In genomic region chr6:116044039-116044438, GRCm38 (mm10) we compare ENCODE assay signal across 19 mouse cellular contexts. TPM values are rescaled to one million over a fixed set of nuclear protein-coding genes. Genes with fewer than 3 reads are reported as not detected.
DNase-seq lines count a peak whose midpoint lies in the region; ATAC-seq and TF ChIP-seq lines count a peak whose summit lies in the region.
"Had no signal": no experiment of that assay in that cellular context is flagged by ENCODE, and none has a peak within 500 bp of the region (broad histone marks: within the 10 kb centered on the region; RNA-seq: fewer than 3 reads in every experiment).

No protein-coding gene starts in this region.

- no peaks in the 10 kb centered on the region for H3K27me3 ChIP-seq in heart, embryonic 14.5 days (ENCODE audit: control insufficient read depth, insufficient read depth, low read length)
- no peaks in the 10 kb centered on the region for H3K27me3 ChIP-seq in heart, embryonic 11.5 days (ENCODE audit: control insufficient read depth, insufficient read depth, low read length)
- H3K27me3 ChIP-seq in Patski, result no peaks in the 10 kb centered on the region
- H3K27me3 ChIP-seq: megakaryocyte, embryonic 14.5 days had no signal

- peaks cover 9% of the 10 kb centered on the region; the same call in 1 of the 2 replicates for H3K36me3 ChIP-seq in heart, embryonic 14.5 days (ENCODE audit: control insufficient read depth, insufficient read depth, low read length)
- peaks cover 6% of the 10 kb centered on the region; the same call in 1 of the 2 replicates for H3K36me3 ChIP-seq in heart, embryonic 11.5 days (ENCODE audit: control insufficient read depth, insufficient read depth, low read length)

- peaks cover 6 to 37% of the 10 kb centered on the region in 2 experiments for H3K4me1 ChIP-seq in heart, embryonic 14.5 days (ENCODE audit: control insufficient read depth in 2 of 2, insufficient read depth in 2 of 2, low read length in 2 of 2)
- peaks cover 13% of the 10 kb centered on the region for H3K4me1 ChIP-seq in heart, embryonic 11.5 days (ENCODE audit: control insufficient read depth, insufficient read depth, low read length)
- H3K4me1 ChIP-seq: embryonic facial prominence, embryonic 10.5 days had no signal

- H3K9me3 ChIP-seq in heart, embryonic 14.5 days (ENCODE audit: control insufficient read depth, low read length), result peaks cover 4% of the 10 kb centered on the region; the same call in 1 of the 2 replicates
- peaks cover 4% of the 10 kb centered on the region for H3K9me3 ChIP-seq in heart, embryonic 11.5 days (replicated peaks; ENCODE audit: control insufficient read depth, low read length)

- CTCF ChIA-PET in Patski (lab: Charles Lee), result interaction anchor here (0.8 to 1.6 kb wide), 3 partner anchors 11 to 23 kb away, joined by 3 to 4 read pairs (median 3); no protein-coding TSS in a partner anchor

- no peak overlapping the region for H3K4me3 ChIP-seq in heart, embryonic 14.5 days (ENCODE audit: control insufficient read depth in 1 of 2, insufficient read depth in 1 of 2, low read depth in 1 of 2, low read length in 2 of 2)
- no peak overlapping the region for H3K4me3 ChIP-seq in heart, embryonic 11.5 days (ENCODE audit: low read depth, low read length)
- H3K4me3 ChIP-seq in left cerebral cortex, adult 2 months, result no peak overlapping the region
- H3K4me3 ChIP-seq: embryonic facial prominence, embryonic 10.5 days; megakaryocyte, embryonic 14.5 days had no signal

- peak overlapping the region in 1 of 2 experiments; percentile 55; a peak in 3 of 4 replicates for H3K27ac ChIP-seq in heart, embryonic 14.5 days (replicated peaks in 1 of 2; ENCODE audit: control insufficient read depth in 1 of 2, insufficient read depth in 1 of 2, low read depth in 2 of 2, low read length in 2 of 2)
- H3K27ac ChIP-seq in heart, embryonic 11.5 days (ENCODE audit: low read depth, low read length), result no peak overlapping the region
- peak overlapping the region; percentile 55; the same call in 1 of the 2 replicates for H3K27ac ChIP-seq in left cerebral cortex, adult 2 months
- H3K27ac ChIP-seq: embryonic facial prominence, embryonic 10.5 days; kidney, postnatal 0 days had no signal

- ATAC-seq in heart, embryonic 14.5 days (ENCODE audit: insufficient number of reproducible peaks, insufficient read depth, low FRiP score, low read depth), result no peak
- no peak for ATAC-seq in heart, embryonic 11.5 days (replicated peaks; ENCODE audit: insufficient number of reproducible peaks, low FRiP score, low TSS enrichment)
- peak; percentile 21 for ATAC-seq in Patski
- ATAC-seq: liver, postnatal 0 days had no signal

- in situ Hi-C loops in Patski (cut with MboI; ENCODE audit: low pct_unique_long_range_greater_than_20kb), result loop anchor here (25.0 kb wide), 1 partner anchor 518 kb away; the partner anchor contains the start of genes Gm5580 and Olfr214

- no peak for TF ChIP-seq CTCF in left cerebral cortex, adult 2 months (IDR thresholded peaks at IDR 0.05)
- no peak for TF ChIP-seq CTCF in Patski (IDR thresholded peaks at IDR 0.05)

- intact Hi-C loops in left cerebral cortex, adult 2 months (cut with DNase I), result no loop called here

- peak overlapping the region; percentile 26; the same call in 1 of the 2 replicates for H3K9ac ChIP-seq in heart, embryonic 14.5 days (ENCODE audit: low read length)
- no peak overlapping the region for H3K9ac ChIP-seq in heart, embryonic 11.5 days (ENCODE audit: low read depth, low read length)
- H3K9ac ChIP-seq: liver, postnatal 0 days had no signal

- DNase-seq in left cerebral cortex, adult 2 months (ENCODE audit: extremely low spot score in 1 of 2, low spot score in 2 of 2), result no peak
- no peak for DNase-seq in left cerebral cortex, adult 9 months (ENCODE audit: low spot score in 2 of 2)
- DNase-seq in Patski (ENCODE audit: low read depth, low spot score), result no peak
- DNase-seq in brain, adult 2 months (ENCODE audit: low read depth, low spot score), result peak; percentile 61
- no peak for DNase-seq in retina, embryonic 14.5 days (ENCODE audit: low spot score)
- DNase-seq: adrenal gland, adult 2 months; cerebellum, adult 8-10 months; gastrocnemius, postnatal 10 days; heart, postnatal 14 days; kidney, adult 18-20 months; layer of hippocampus, postnatal 36 days; liver; liver, postnatal 0 days; right cerebral cortex, postnatal 4 days had no signal

- POLR2A ChIA-PET in Patski (lab: Charles Lee), result interaction anchor here (0.6 to 1.2 kb wide), 2 partner anchors 13 to 285 kb away, joined by 3 read pairs; no protein-coding TSS in a partner anchor

- 31% methylated on average over 2 of the region's 2 CpGs for WGBS in heart, embryonic 14.5 days
- 51% methylated on average over 2 of the region's 2 CpGs for WGBS in heart, embryonic 11.5 days (ENCODE audit: insufficient replicate concordance)

- H3K4me2 ChIP-seq in heart, embryonic 14.5 days (ENCODE audit: low read length), result peak overlapping the region; percentile 19; the same call in 1 of the 2 replicates
- no peak overlapping the region for H3K4me2 ChIP-seq in heart, embryonic 11.5 days

RNA-seq across cellular contexts. Expression of gene Plxnd1, which starts 49.2 kb away (rescaled TPM):
- 58.8 and 68.9 TPM in 2 replicates for polyA plus RNA-seq in heart, embryonic 14.5 days (2014; fragmentation: Nextera tagmentation; extraction: Ambion mirVana)
- polyA plus RNA-seq in heart, embryonic 11.5 days (2014; fragmentation: Nextera tagmentation; extraction: Ambion mirVana), result 56.1 and 60.0 TPM in 2 replicates
- 100 to 1,000 TPM; 127 to 131 TPM for total RNA-seq in left cerebral cortex, adult 2 months (2021)
- polyA plus RNA-seq in Patski (2021), result 79.9 TPM
